Mouse (Mus musculus) skeletal muscle tissue, postnatal 0 days (tissue): ENCODE data around the gene Gm30191. TPM values are rescaled to one million over a fixed set of nuclear protein-coding genes. Genes with fewer than 3 reads are reported as not detected.

Experiments used
- polyA plus RNA-seq: library from polyadenylated mRNA; unstranded; fragments of >200 nt; fragmentation: Nextera tagmentation; extraction: Ambion mirVana; gene quantifications from 2 replicates; pipeline ENCODE4 v1.2.1, GENCODE M21; 2015

The Gm30191 gene
- polyA plus RNA-seq, result not detected in 2 replicates

DNA sequence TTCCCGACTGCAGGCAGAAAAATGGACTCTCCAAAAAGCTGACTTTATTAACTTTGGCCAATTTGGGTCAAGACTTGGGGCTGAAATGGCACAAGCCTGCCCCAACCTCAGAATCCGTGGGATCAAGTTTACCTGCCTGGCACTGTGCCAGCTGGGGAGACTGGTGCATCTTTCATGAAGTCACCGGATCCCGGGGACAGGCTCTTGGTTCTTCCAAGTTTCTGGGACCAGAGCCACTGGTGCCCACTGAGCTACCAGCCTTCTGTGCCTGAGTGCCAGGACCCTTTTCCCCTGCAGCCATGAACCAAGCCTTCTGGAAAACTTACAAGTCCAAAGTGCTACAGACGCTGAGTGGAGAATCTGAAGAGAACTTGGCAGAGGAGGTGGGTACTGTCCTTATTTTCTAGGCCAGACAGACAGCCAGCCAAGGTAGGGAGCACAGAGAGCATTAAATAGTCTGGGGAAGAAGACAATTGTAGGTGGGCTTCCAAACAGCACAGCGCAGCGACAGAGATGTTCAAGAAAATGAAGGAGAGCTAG lies at the start of gene Gm30191:
Gene Gm30191, plus strand, starts transcription at position 217 of the 540 bp plus-strand sequence.

DNA sequence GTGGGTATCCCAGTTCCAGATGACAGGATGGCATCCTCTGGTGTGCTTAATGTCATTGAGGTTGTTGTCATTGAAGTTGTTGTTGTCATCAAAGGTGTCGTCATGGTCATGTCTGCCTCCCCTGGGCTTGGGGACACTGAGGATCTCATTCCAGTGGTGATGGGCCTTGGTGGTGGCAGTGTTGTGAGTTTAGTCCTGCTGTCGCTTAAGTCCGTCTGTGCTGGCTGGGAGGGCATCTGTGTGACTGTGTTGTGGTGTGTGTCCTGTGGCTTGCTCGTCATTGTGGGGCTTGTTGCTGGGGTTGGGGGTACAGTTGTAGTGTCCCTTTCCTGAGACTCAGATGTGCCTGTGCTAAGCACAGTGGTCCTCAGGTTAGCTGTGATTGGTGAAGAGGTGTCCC lies 43.8 kb upstream of the Gm30191 start, which contains the start of gene Gm7534:
Gene Gm7534, minus strand, starts transcription at position 101 of the 400 bp plus-strand sequence.

GRCm38 (mm10) chr4:134227194-134227593 lies 19.5 kb upstream of the Gm30191 start, which contains the start of gene Catsper4:
Gene Catsper4 (minus strand): TSS chr4:134227383.

GRCm38 (mm10) chr4:134238279-134238651 lies 8.5 kb upstream of the Gm30191 start, which contains the start of gene Cnksr1:
Gene Cnksr1 (minus strand): TSS chr4:134238399.

DNA sequence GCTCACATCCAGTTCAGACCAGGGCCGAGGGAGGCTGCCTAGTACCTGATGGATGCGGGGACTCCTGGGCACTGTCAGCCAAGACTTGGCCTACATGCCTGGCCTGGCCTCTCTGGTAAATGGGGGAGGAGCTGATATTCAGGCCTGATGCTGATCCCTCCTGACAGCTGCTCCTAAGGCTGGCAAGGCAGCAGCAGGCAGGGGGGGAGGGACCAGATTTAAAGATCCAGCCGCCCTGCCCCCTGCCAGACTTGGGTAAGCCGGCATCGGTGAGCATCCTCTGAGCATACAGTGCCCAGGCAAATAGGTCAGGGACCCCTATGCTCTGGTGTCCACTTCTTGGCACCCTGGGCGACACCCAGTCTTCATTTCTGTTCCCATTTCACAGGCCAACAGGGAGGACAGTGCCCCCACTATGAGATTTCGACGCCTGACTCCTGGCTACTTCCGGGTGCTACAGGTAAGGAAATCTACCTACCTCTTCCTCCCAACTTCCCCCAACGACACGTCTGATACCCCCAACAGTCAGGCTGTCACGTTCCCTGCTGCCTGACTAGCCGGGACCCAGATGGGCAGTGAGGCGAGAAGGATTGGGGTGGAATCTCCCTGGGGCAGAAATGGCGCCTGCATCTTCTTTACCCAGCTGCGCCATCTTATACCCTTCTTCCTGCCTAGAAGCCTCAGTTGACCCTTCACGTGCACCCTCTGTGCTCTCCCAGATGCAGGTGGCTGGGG lies 3.1 kb upstream of the Gm30191 start, which contains the start of gene E130218I03Rik:
Gene E130218I03Rik, plus strand, starts transcription at position 147 of the 735 bp plus-strand sequence.

DNA sequence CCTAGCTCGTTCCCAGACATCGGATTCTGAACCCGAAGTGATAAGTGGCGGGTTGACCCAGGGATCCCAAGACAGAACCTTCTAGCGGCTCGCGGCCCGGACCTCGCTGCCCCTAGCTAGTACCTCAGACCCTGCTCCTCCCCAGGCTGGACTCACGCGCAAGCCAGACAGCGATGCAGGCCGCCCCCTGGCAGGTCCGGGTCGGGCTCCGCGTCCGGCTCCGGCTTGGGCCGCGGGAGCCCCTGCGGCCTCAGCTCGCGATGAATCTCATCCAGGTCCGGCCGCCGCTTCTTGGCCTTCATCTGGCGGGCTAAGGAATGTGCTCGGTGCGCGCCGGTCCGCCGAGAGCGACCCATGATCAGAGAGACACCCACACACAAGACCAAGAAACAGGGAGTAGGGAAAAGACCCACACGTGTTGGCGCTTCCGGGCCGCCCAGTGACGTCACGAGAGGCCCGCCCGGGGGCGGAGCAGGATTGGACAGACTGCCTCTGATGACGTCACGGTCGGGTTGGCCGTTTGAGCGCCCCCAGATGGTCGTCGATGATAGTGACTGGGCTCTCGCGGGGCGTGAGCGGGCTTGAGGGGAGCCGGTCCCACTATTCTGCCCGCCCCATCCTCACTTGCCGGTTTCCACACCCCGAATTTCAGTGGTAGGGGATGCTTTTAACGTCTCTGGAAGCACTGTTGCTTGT lies 1.4 kb upstream of the Gm30191 start, which contains the start of gene Zfp593:
Gene Zfp593, minus strand, starts transcription at position 445 of the 696 bp plus-strand sequence.

GRCm38 (mm10) chr4:134253722-134254324 lies 7.1 kb downstream of the Gm30191 start, which contains the start of gene Grrp1:
Gene Grrp1 (minus strand): TSS chr4:134254106.

DNA sequence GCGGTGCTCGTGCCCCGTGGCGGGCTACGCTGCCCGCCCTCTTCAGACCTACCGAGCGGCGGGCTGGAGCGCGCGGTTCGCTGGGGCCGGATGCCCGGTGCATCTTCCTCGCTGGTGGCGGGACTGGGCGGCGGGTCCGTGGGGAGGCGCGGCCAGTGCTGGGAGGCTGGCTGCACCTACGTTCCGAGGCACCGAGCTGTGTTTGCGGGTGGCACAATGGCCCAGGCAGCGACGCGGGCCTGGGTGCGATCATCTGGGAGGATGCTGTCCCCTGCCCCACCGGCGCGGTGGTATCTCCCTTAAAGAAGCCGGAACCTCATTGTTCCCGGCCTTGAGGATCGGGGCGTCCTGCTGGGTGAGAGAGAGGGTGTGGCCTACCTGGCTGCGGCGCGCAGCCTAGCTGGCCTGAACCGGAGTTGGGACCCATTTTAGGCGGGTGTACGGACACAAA lies 40.9 kb downstream of the Gm30191 start, which contains the start of gene Pdik1l:
Gene Pdik1l, minus strand, starts transcription at position 321 of the 451 bp plus-strand sequence.

Other genes with a start within 250 kb of the Gm30191 start
- gene Dhdds, start 246.0 kb upstream of the Gm30191 start, polyA plus RNA-seq, result 19.4 and 25.8 TPM in 2 replicates
- 0.49 and 0.50 TPM in 2 replicates for gene Lin28a, start 228.1 kb upstream of the Gm30191 start, polyA plus RNA-seq
- gene Zfp683, start 193.1 kb upstream of the Gm30191 start, polyA plus RNA-seq, result not detected in 2 replicates
- 0.65 TPM in 1 of 2 replicates, not detected in the other for gene Crybg2, start 186.1 kb upstream of the Gm30191 start, polyA plus RNA-seq
- gene Cd52, start 151.9 kb upstream of the Gm30191 start, polyA plus RNA-seq, result 8.2 and 9.0 TPM in 2 replicates
- gene Ubxn11, start 144.4 kb upstream of the Gm30191 start, polyA plus RNA-seq, result 1.6 and 2.8 TPM in 2 replicates
- 149 and 187 TPM in 2 replicates for gene Sh3bgrl3, start 118.1 kb upstream of the Gm30191 start, polyA plus RNA-seq
- 45.7 and 53.9 TPM in 2 replicates for gene Cep85, start 59.8 kb upstream of the Gm30191 start, polyA plus RNA-seq
- gene Gm7534, start 43.9 kb upstream of the Gm30191 start, polyA plus RNA-seq, result not detected in 2 replicates
- gene Catsper4, start 19.6 kb upstream of the Gm30191 start, polyA plus RNA-seq, result not detected in 2 replicates
- 2.6 and 5.2 TPM in 2 replicates for gene Cnksr1, start 8.5 kb upstream of the Gm30191 start, polyA plus RNA-seq
- 0.44 TPM in 1 of 2 replicates, not detected in the other for gene E130218I03Rik, start 3.3 kb upstream of the Gm30191 start, polyA plus RNA-seq
- gene Zfp593, start 1.3 kb upstream of the Gm30191 start, polyA plus RNA-seq, result 5.9 and 6.9 TPM in 2 replicates
- gene Grrp1, start 7.2 kb downstream of the Gm30191 start, polyA plus RNA-seq, result 5.0 and 5.7 TPM in 2 replicates
- 5.7 and 5.8 TPM in 2 replicates for gene Pdik1l, start 41.0 kb downstream of the Gm30191 start, polyA plus RNA-seq
- gene Trim63, start 68.2 kb downstream of the Gm30191 start, polyA plus RNA-seq, result 53.6 and 64.2 TPM in 2 replicates
- 0.33 and 0.44 TPM in 2 replicates for gene Slc30a2, start 96.2 kb downstream of the Gm30191 start, polyA plus RNA-seq
- 2.6 and 2.7 TPM in 2 replicates for gene Extl1, start 136.9 kb downstream of the Gm30191 start, polyA plus RNA-seq
- gene Pafah2, start 149.4 kb downstream of the Gm30191 start, polyA plus RNA-seq, result 4.2 and 5.4 TPM in 2 replicates
- gene Stmn1, start 221.4 kb downstream of the Gm30191 start, polyA plus RNA-seq, result 236 and 280 TPM in 2 replicates
- gene Paqr7, start 249.8 kb downstream of the Gm30191 start, polyA plus RNA-seq, result 4.5 and 5.3 TPM in 2 replicates